Mouse (Mus musculus) ovary, postnatal 36 days (tissue): ENCODE data around the gene 1700003E16Rik.

Experiments used
- DNase-seq: peaks from one replicate; pipeline ENCODE4 v3.0.0; 2022; ENCODE audit warnings: low spot score, mixed read lengths

1700003E16Rik gene

GRCm38 (mm10) chr6:83156259-83156684 is at the start of gene 1700003E16Rik, which contains the start of gene Wdr54:
TSS of gene 1700003E16Rik (plus strand) at chr6:83156404.
TSS of gene Wdr54 (minus strand) at chr6:83156397.
- DNase-seq, result peak; percentile 65

DNA sequence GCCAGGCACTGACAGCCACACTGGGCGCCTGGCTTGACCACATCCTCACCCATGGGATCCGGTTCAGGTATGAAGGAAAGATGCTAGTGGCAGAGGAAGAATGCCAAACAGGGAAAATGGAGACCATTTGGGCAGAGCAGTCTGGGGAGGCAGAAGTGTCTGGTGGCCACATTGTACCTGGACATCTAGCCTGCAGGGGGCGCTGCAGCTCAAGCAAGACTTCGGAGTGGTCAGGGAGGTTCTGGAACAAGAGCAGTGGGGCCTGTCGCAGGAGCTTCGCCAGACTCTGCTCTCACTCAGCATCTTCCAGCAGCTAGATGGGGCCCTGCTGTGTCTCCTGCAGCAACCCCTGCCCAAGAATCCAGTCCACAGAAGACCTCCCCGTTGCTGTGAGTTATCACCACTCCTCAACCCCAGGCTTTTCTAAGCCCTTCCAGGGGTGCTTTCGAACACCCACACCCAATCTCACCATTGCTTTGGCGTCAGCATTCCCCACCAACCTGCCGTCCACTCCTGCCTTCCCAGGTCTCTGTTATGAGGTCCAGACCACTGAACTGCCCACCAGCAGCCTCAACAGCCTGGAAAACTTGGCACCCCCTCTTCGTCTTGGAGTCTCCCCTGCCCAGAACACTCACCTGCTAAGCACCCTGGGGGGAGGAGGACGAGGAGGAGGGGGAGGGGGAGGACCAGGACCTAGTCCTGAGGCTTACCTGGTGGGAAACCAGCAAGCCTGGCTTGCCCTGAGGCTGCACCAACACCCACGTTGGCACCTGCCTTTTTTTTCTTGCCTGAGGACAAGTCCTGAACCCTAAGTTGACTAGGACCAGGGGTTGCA is 48.4 kb upstream of the 1700003E16Rik start:
- peak; percentile 77 for DNase-seq

GRCm38 (mm10) chr6:83108762-83109668 is 47.2 kb upstream of the 1700003E16Rik start, which contains the start of gene Mrpl53:
TSS of gene Mrpl53 (plus strand) at chr6:83109040.
- peak; percentile 81 for DNase-seq

DNA sequence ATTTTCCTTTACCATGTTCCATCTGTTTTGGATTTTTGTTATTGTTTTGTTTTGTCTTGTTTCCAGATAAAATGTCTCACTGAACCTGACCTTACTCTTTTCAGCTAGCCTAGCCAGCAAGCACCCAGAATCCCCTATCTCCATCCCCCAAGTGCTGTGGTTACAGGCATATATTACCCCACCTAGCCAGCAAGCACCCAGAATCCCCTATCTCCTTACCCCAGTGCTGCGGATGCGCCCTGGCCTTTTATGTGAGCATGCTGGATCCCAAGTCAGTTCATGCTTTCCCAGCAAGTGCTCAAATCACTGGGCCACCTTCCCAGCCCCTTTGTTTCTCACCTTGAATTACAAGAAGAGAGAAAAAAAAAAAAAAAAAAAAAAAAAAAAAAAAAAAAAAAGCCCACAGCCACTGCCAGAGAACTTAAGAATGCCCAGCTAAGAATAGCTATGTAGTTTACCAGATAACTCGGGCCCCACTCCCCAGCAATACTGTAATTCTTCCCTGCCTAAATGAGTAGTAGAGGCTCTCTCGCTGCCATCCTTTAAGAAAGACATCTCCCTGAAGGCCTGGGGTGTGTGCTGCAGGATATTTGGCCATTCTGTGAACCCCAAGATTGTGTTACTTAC is 44.6 kb upstream of the 1700003E16Rik start:
- DNase-seq, result no peak

- peak; percentile 95 for DNase-seq
These were observed 41.1 kb upstream of the 1700003E16Rik start, which contains the start of gene Mogs for GRCm38 (mm10) chr6:83115011-83115671. TSS of gene Mogs (plus strand) at chr6:83115496.

GRCm38 (mm10) chr6:83115682-83116372 is 40.4 kb upstream of the 1700003E16Rik start:
- DNase-seq, result no peak

DNA sequence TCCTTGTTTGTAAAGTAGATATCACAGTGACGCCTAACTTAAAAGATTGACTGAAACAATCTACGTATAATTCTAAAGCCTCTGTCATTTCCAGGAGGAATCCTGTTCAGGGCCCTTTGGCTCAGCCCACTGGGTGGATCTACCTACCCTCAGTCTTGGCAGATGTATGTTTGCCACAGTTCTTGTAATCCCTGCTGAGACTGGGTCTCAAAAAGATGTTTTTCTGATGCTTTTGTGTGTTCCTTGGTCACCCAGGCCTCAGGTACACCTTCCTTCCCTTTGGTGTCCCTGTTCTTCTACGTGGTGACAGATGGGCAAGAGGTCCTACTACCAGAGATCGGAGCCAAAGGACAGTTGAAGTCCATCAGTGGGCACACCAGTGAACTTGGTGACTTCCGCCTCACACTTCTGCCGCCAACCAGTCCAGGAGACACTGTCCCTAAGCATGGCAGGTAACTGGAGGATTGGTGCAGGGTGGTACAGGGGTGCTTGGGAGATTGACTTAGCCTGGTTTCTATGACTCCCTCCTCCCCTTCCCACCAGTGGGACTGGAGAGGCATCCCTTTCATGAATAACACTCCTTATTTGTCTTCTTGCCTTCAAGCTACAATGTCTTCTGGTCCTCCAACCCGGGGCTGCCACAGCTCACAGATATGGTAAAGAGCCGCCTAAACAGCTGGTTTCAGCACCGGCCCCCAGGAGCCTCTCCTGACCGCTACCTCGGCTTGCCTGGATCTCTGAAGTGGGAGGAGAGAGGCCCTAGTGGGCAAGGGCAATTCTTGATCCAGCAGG is 39.6 kb upstream of the 1700003E16Rik start:
- no peak for DNase-seq

- DNase-seq, result no peak
These were observed 39.1 kb upstream of the 1700003E16Rik start for GRCm38 (mm10) chr6:83117165-83117438.

- DNase-seq, result peak; percentile 24
These were observed 38.6 kb upstream of the 1700003E16Rik start for GRCm38 (mm10) chr6:83117616-83118015.

GRCm38 (mm10) chr6:83118369-83118768 is 37.8 kb upstream of the 1700003E16Rik start:
- DNase-seq, result no peak

DNA sequence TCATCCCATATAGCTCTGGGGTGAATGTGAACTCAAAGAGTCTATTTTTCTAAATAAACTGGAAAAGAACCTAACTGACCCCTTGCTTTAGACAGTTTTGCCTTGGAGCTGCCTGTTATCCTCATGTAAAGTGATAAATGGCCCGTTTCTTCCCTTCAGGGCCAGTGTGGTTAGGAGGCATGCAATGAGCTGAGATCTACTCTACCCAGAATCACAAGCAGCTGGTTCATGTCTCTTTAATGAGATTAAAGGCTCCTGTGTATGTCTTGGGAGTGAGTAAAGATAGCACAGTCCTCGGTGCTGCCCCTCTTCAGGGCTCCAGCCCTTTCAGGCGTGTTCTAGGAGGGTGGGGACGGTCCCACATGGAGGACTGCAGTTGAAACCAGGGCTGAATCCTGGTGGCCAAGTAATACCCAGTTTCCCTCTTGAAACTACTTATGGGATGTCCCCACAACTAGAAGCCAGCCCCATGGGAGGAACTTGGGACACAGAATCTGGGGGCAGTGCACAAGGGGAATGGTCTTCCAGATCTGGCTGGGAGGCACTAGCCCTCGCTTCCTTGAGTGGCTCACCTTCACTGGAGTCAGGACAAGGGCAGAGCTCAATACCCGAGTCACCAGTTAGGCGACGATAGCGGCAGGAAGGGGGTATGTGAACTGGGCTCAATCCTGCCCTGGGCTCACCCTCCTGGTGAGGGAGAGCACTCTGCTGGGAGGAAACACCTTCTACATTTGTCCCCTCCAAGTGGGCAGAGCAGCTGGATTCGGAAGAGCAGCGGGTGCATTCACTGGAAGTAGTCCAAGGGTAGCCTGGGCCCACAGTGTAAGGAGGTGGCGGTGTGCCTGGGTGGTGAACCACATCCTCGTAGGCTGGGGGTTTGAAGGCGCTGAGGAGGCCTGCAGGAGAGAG is 37.1 kb upstream of the 1700003E16Rik start:
- peak; percentile 19 for DNase-seq

GRCm38 (mm10) chr6:83119734-83120051 is 36.5 kb upstream of the 1700003E16Rik start:
- peak; percentile 42 for DNase-seq

DNA sequence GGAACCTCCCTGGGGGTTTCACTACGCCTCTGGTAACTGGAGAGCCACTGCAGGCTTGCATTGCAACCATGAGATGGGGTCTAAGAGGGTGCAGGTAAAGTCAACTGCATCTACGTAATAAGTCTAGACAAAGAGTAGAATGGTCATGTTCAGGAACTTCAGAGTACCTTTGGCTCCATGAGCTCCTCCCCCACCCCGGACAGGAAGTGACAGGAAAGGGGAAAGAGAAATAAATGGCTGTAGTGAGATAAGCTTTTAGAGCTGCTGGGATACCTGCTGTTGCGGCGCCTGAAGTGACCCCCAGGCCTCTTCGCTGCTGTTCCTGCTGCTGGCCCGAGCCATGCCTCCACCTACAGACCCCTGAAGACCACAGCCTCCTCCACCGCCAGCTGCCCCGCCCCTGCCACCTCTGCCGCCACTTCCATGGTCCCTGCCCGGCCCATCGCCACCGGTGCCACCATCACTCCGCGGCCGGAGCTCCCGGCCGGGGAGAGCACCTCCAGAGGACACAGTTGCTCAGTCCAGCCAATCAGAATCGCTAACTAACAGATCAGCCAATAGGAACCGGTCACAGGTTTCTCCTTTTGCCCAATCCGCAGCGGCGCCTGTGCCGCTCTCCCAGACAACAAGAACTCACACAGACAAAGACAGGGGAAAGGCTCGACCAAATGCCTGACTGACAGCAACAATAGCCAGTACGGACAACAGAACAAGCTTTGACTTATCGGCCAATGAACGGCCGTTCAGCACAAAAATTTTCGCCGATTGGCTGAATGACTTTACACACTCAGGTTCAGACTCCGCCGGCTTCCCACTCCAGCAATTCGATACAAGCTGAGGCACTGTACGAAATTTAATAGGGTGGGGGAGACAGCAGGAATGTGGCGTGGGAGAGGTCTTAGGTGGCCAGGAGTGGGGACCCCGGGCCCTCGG is 35.0 kb upstream of the 1700003E16Rik start, which contains the start of gene Wbp1:
Wbp1 (minus strand) TSS at position 630 of the 933 bp plus-strand sequence.
- peak; percentile 88 for DNase-seq

GRCm38 (mm10) chr6:83121863-83122710 is 34.1 kb upstream of the 1700003E16Rik start:
- DNase-seq, result no peak

GRCm38 (mm10) chr6:83122961-83123360 is 33.2 kb upstream of the 1700003E16Rik start:
- DNase-seq, result no peak

DNA sequence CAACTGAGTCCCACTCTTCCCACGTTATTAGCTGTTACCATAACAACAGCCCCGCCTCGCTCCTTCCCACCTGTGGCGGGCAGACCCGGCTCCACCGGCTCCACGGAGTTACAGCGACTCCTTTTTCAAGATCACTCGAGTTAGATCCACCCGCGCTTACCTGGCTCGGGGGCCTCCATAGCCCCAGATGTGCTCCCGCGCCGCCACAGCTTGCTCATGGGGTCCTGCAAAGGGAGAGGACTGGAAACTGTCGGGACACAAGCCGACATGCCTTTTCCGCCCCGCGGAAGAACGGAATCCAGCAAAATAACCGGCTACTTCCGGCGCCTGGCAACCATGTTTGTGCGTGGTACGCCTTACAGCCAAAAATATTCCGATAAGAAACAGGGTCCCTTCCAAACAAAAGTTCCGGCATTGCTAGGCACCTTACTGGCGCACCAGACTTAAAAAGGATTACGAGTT is 31.3 kb upstream of the 1700003E16Rik start:
- peak; percentile 89 for DNase-seq

- DNase-seq, result no peak
These were observed 30.9 kb upstream of the 1700003E16Rik start, which contains the start of gene Ino80b for GRCm38 (mm10) chr6:83125331-83125730. TSS of gene Ino80b (minus strand) at chr6:83125431.
